Mouse (Mus musculus): ENCODE measurements around the gene Rln3.
A peak's percentile ranks its signal among the peaks of the same experiment; 100 is the strongest.

Rln3 gene

GRCm38 (mm10) chr8:84065457-84066072 lies 20.8 kb upstream of the Rln3 start:
- DNase-seq (ENCODE audit: low spot score in 2 of 2) = no peak

DNA sequence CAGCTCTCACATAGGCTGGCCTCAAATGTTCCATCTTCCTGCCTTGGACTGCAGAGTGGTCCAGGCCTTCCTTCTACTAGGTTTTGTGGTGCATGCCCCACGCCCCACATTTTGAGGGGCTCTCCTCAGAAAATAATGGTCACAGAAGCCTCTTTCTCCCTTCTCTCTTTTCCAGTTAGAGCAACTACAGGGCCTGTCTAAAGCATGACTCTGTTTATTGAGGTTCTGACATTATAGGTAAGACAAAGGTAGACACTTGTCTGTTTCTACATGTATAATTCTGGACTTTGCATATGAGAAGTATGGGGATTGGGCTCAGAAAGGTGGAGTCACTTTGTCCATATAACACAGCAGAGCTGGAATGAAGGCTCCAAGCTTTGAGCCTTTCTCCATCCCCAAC lies 20.2 kb upstream of the Rln3 start, which contains the start of gene Gm10643:
Gm10643 (minus strand) TSS at position 101 of the 400 bp plus-strand sequence.
- DNase-seq (ENCODE audit: low spot score in 2 of 2) = no peak

GRCm38 (mm10) chr8:84063861-84064610 lies 19.2 kb upstream of the Rln3 start:
- DNase-seq (ENCODE audit: low spot score in 2 of 2) = no peak

GRCm38 (mm10) chr8:84060245-84060644 lies 15.4 kb upstream of the Rln3 start:
- DNase-seq (ENCODE audit: low spot score in 2 of 2) = no peak

GRCm38 (mm10) chr8:84059226-84059625 lies 14.4 kb upstream of the Rln3 start:
- DNase-seq (ENCODE audit: low spot score in 2 of 2) = no peak

DNA sequence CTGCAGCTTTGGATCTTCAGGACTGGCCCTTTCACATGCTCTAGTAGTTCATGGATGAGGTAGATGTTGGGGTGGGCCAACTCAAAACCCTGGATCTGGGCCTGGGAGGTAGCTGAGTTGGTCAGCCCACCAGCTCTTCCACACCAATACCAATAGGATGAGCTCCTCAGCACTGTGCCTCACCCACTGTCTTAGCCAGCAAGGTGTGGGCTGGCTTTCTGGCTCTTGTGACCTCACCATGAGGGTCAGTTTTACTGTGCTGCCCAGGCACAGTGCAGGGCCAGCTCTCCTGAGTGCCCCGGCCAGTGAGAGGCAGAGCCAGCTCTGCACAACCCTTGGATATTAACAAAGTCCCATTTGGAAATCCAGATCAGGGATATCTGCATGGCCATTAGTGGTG lies 13.0 kb upstream of the Rln3 start:
- no peak for DNase-seq (ENCODE audit: low spot score in 2 of 2)

DNA sequence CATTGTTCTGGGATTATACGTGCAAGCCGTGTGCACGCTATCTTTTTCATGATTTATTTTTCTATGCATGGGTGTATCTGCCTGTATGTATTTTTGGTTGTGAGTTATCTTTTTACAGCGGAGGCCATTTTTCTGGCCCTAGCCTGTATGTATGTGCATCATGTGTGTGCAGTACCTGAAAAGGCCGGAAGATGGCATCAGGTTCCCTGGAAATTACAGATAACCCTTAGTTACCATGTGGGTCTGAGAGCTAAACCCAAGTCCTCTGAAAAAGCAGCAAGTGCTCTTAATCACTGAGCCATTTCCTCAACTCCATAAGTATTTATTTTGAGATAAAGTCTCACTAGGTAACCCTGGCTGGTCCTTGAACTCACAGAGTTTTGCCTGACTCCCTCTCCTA lies 8.4 kb upstream of the Rln3 start:
- no peak for DNase-seq (ENCODE audit: low spot score in 2 of 2)

- DNase-seq (ENCODE audit: low spot score in 2 of 2) = no peak
These were observed 7.9 kb upstream of the Rln3 start for GRCm38 (mm10) chr8:84052746-84053145.

- no peak for DNase-seq (ENCODE audit: low spot score in 2 of 2)
These were observed 3.4 kb upstream of the Rln3 start for GRCm38 (mm10) chr8:84048171-84048570.

DNA sequence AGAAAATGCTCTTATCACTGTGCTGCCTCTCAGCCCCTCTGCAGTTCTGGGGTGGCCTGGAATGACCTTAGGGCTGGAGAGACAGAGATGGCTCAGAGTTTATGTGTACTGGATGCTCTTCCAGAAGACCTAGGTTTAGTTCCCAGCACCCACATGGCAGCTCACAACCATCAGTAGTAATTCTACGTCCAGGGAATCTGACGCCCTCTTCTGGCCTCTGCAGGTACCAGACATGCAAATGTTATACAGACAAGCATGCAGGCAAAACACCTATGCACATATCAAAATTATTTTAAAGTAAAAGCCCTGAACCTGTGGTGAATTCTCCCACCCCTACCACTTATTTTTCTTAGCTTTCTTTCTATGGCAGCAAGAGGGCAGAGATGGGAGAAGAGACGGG lies 1.7 kb upstream of the Rln3 start:
- DNase-seq (ENCODE audit: low spot score in 2 of 2) = no peak

- DNase-seq (ENCODE audit: low spot score in 2 of 2) = no peak
These were observed 697 bp downstream of the Rln3 start for GRCm38 (mm10) chr8:84044103-84044502.

GRCm38 (mm10) chr8:84042948-84043342 lies 1.9 kb downstream of the Rln3 start:
- no peak for DNase-seq (ENCODE audit: low spot score in 2 of 2)

DNA sequence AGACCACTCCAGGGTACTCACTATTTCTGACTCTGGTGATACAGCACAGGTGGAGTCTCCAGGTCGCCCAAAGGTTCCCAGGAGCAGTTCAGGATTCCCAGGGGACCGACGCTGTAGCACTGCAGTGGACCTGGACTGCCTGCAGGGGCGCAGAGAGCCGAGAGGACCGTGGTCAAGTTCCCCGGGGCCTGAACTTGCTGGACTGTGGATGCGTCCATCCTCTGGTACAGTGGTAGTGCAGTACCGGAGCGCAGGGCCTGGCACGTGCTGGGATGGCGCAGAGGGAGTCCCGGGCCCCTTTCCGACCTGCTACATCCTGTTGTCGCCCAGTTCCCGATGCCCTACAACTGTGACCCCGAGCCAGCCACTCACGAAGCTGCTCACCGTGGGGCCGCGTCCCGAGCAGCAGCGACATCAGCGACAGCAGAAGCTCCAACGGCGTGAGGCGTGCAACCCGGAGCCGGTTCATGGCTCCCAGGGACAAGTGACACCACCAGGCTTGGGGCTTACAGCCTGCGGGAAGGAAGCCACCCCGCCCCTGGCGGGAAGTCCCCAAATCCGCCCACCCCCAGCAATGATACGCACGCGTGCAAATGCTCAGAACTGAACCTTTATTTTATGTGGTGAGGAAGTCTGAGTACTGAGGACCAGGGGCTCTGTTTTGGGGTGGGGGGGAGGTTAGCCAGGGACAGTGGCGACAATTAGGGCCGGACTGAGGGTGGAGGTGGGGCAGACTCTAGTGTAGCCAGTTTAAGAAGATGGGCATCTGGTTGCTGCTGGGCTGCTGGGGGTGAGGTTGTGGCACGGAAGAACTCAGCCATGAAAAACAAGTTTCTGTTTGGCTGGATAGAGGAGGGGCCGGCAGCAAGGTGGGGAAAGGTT lies 2.5 kb downstream of the Rln3 start, which contains the start of gene Il27ra:
Il27ra (minus strand) TSS at position 524 of the 882 bp plus-strand sequence.
- DNase-seq (ENCODE audit: low spot score in 2 of 2) = peak; percentile 13 to 31

DNA sequence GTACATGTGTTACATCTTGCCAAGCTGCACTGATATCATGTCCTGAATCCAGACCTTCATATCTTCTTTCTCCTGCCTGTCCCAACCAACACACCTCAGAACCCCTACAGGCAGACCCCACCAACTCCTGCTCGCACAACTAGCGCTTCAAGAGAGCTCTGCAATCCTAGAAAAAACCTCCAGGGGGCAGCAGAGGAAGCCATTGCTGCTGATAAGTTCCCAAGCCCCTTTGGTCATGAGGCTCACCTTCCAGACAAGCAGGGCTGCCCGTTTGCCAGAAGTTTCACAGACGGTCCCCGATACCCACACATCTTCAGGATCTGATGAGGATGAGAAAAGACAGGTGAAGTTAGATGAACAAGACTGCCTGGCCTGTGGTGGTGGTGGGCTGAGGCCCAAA lies 5.8 kb downstream of the Rln3 start:
- DNase-seq (ENCODE audit: low spot score in 2 of 2) = peak; percentile 78

- DNase-seq (ENCODE audit: low spot score in 2 of 2) = no peak
These were observed 6.8 kb downstream of the Rln3 start for GRCm38 (mm10) chr8:84038015-84038414.

- no peak for DNase-seq (ENCODE audit: low spot score in 2 of 2)
These were observed 12.0 kb downstream of the Rln3 start for GRCm38 (mm10) chr8:84032777-84033176.

GRCm38 (mm10) chr8:84029272-84029671 lies 15.5 kb downstream of the Rln3 start:
- DNase-seq (ENCODE audit: low spot score in 2 of 2) = no peak

- no peak for DNase-seq (ENCODE audit: low spot score in 2 of 2)
These were observed 17.4 kb downstream of the Rln3 start for GRCm38 (mm10) chr8:84027449-84027848.

DNA sequence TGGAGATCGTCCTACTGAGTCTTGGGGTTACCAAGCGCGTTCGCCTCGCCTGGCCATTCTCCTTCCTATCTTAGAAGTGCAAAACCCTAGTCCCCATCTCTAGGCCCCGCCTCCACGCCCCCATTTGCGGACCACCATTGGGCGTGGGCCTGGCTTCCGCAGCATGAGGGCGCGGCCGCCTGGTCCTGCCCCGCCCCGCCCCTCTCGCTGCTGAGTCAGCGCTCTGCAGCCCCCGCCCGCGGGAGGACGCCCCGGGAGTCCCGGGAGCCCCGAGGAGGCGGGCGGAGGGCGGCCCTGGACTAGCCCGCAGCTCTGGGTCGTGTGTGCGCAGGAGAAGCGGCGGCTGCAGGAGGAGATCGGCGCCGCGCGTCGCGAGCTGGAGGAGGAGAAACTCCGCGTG lies 18.9 kb downstream of the Rln3 start:
- peak; percentile 23 to 27 for DNase-seq (ENCODE audit: low spot score in 2 of 2)

DNA sequence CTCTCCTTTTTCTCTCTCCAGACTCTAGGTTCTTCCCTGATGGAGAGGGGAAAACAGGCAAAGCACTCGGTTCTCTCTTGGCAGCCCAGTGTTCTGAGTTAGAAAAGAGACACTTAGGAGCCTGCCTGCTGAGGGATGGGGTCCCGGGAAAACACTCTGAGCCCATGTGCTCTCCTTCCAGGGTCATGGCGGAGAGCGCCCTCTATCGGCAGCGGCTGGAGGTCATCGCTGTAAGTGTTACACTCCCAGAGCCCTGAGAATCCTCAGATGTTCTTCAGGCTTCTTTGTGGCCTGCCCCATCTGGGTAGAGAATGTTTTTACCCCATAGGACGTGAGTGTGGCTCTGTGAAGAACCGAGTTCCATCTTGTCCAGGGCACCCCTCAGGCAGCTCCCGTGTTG lies 20.6 kb downstream of the Rln3 start:
- DNase-seq (ENCODE audit: low spot score in 2 of 2) = no peak

DNA sequence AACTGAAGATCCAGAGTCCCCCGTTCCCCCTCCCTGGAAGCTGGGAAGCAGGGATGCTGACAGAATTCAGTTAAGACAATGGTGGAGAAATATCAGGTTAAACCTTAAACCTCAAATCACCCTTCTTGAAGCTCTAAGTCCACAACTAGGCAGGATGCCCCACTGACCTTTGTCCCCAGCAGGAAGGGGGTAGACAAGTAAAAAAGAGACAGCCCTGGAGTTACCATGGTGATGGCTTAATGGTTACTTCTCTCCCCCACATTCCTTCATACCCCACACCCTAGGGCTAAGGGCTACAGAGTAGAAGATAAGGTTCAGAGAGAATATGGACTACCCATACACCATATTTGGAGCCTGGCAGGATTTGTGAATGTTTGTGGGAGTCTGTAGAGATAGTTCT lies 21.2 kb downstream of the Rln3 start:
- DNase-seq (ENCODE audit: low spot score in 2 of 2) = no peak

DNA sequence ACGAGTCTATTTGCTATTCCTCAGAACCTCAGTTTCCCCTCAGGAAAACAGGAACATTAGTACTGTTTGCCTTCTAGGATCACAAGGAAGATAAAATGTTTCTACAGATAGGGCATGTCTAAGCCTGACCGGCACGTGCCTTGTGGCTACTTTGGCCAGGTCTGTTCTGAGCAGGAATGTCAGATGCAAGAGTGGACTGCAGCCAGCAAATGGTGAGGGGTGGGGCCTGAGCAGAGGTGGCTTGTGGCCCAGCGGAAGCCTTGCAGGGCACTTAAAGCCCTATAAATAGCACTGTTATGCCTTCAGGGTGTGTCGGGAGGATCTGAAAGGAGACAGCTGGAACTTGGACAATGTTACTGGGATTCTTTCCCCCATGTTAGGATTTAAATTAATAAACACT lies 21.7 kb downstream of the Rln3 start:
- DNase-seq (ENCODE audit: low spot score in 2 of 2) = no peak

Data from right cerebral cortex, adult 2 months (tissue).